Mouse (Mus musculus): ENCODE measurements around the gene 9530077C05Rik.
"Not testable (repeated sequence)": the region's sequence is repeated elsewhere in the genome, so short reads cannot be mapped to it uniquely, and the experiment has no call there.

Gene 9530077C05Rik

GRCm38 (mm10) chr9:22420491-22420890 lies 9.2 kb downstream of the 9530077C05Rik start:
- peak; percentile 34 for DNase-seq

DNA sequence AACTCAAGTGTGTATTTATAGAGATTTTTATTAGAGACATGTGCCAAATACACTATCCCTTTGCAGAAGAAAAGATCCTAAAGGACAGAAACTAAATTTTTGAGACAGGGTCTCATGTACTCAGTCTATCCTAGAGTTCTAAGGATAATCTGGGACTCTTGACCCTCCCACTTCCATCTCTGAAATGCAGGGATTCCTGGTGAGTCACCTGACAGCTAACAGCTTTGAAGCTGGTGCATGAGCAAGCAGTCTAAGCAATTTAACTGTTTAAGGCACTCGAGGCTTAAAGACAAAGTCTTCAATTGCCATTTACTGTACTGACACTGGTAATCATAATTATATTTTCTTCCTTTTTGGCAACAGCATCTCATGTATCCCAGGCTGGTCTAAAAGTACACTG lies 11.2 kb downstream of the 9530077C05Rik start:
- DNase-seq: no peak

DNA sequence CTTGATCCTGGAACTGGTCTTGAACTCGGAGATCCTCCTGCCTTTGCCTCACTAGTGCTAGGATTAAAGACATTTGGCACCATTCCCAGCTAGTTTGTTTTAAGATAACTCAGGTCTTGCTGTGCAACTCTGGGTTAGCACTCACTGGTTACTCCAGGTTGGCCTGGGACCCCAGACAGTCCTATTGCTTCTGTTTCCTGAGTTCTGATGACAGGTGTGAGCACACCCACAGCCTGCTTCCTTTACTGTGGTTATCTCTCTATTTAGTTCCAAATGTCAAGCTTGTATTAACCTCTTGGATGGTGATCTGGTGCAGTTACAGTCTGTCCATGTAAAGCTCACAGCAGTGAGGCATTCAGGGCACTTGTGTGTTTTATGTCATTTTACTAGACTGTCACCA lies 12.2 kb downstream of the 9530077C05Rik start:
- DNase-seq: no peak

- no peak for DNase-seq
Measured at GRCm38 (mm10) chr9:22424196-22424595, 12.9 kb downstream of the 9530077C05Rik start.

DNA sequence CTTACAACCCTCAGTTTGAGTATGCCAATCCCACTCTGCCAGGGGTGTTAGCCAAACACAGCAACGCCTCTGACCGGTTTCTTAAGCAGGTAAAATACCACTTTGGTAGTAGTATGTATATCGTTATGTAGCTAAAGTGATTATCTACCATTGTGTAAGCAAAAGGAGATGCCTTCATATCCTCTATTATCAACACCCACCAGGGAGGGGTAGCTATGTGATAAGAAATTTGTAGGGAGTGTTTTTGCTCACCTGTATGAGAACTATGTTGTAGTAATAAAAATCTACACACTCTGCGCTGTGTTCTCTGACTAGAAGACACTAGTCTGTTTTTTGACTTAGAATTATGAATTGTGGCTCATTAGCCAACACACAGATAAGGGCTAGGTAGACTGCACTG lies 13.4 kb downstream of the 9530077C05Rik start:
- DNase-seq: no peak

DNA sequence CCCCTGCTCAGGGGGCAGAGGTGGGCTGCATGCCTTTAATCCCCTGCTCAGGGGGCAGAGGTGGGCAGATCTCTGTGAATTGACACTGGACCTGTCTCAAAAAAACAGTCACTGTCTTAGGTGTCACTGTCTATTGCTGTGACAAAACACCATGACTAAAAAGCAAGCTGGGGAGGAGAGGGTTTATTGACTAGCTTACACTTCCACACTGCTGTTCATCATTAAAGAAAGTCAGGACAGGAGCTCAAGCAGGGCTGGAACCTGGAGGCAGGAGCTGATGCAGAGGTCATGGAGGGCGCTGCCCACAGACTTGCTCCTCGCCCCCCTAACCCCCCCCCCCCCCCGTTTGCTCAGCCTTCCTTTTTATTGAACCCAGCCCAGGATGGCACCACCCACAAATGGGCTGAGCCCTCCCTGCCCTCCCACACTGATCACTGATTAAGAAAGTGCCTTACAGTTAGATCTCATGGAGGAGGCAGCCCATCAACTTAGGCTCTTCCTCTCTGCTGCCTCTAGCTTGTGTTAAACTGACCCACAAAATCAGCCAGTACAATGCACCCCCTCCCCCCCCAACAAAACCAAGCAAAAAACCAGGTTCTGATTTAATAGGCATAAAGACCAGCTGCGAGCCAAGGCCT lies 16.8 kb downstream of the 9530077C05Rik start:
- no peak for DNase-seq

DNA sequence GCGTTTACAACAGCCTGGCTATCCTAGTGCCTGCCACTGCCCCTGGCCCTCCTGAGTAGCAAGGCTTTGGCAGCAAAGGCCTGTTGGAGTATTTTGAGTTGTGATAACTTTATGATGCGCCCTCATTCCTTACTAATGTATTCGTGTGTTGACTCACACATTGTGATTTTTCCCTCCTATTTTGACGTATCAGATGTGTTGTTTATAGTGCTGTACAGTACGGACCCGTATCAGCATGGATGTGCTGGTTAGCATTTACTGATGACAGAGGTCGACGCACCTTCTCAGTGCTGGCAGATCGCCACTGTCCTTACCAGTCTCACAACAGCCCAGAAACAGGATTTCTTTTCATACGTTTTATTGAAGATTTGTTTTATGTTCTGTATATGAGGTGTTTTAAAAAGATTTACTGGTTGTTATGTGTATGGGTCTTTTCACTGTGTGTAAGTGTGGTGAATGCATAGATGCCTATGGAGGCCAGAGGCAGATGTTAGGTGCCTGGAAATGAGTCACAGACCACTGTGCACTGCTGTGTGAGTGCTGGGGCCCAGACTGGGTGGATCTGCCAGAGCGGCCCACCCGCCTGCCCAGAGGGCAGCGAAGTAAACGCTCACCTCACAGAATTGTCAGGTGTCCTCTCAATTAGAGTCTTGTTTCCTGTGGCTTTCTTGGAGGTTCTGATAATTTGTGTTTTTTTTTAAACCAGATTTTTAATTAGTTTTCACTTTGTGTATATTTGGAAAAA lies 17.5 kb downstream of the 9530077C05Rik start:
- no peak for DNase-seq

DNA sequence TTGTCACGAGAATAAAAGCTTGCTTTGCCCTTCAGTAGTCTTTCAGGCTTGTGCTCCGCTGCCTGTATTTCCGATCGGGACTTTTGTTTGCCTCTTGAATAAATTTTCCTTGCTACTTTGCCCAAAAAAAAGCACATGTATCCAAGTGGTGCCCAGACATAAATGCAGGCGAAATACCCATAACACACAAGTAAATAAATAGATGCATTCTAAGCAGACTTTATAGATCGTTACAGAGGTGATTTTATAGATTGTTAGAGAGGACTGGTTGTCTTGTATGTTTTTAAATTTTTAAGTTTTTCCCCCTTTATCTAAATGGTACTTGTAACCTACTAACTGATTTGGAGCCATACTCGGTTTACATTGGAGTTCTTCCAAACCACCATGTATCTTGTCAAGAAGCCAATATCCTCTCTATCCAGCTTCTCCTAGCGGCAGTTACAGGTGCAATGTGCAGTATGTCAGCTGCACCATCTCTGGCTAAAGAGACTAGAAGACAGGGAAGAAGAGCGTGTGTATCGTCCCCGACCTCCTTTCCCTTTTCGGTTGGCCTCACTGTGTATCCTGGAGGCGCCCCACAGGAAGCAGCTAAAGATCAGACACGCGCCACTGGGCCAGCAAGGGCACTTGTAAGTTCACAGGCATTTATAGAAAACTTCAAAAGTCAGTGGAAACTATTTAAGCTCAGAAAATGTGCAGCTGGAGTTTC lies 18.4 kb downstream of the 9530077C05Rik start:
- DNase-seq: peak; percentile 20

DNA sequence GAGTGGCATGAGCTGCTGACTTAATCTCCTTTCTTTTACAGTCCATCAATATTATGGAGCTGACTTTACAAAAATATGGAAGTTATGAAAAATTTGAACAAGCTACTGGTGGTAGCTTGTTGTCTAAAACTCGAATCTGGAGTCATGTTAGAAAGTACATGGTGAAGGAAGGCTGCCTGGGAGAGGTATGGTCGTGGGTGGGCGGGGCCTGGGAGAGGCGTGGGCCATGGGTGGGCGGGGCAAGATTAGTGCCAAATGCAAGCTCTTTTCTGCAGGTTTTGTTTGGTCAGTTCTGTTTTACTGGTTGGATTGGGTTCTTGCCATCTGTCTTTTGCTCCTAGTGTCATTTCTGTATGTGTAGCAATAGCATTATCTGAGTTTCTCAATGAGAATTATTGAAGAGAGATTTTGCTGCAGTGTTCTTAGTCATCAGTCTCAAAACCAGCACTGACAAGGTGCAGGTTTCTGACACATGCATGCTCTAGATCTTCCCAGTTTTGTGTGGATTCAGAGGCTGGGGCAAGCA lies 19.1 kb downstream of the 9530077C05Rik start:
- DNase-seq: no peak

- DNase-seq: no peak
Measured at GRCm38 (mm10) chr9:22433221-22433620, 21.9 kb downstream of the 9530077C05Rik start.

DNA sequence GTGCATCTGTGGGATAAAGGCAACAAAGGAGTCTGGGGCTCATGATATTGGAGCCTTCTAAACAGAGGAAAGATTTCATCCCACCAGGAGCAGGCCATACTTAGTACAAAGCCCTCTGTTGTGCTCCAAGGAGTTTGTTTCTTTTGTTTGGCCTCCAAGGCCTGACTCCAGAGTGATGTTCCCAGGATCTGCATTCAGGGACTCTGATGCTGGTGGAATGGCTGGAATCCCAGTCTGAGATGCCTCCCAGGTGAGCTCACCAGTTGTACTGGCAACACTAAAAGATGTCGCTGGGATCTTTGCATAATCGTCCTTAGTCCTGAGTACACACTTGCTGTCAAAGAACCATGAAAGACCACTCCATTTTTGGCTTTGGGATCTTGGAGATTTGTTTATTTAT lies 22.8 kb downstream of the 9530077C05Rik start:
- no peak for DNase-seq

GRCm38 (mm10) chr9:22438826-22439225 lies 27.5 kb downstream of the 9530077C05Rik start:
- no peak for DNase-seq

- DNase-seq: no peak
Measured at GRCm38 (mm10) chr9:22443157-22443556, 31.8 kb downstream of the 9530077C05Rik start.

- no peak for DNase-seq
Measured at GRCm38 (mm10) chr9:22445123-22445522, 33.8 kb downstream of the 9530077C05Rik start.

DNA sequence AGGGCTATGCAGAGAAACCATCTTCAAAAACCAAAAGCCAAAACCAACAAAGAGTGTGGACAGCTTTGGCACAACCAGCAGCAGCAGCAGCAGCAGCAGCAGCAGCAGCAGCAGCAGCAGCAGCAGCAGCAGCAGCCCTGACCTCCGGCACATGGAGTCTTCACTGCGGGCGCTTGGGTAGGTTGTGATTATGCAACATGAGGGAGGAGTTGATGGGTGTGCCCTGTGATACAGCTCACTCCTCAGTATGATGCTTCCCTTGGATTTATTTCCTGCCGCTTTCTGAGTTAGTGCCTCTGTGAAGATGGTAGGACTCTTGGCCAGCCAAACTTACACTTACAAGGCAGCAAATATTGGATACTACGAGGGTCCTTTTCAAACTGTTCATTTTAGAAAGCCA lies 35.9 kb downstream of the 9530077C05Rik start:
- no peak for DNase-seq

DNA sequence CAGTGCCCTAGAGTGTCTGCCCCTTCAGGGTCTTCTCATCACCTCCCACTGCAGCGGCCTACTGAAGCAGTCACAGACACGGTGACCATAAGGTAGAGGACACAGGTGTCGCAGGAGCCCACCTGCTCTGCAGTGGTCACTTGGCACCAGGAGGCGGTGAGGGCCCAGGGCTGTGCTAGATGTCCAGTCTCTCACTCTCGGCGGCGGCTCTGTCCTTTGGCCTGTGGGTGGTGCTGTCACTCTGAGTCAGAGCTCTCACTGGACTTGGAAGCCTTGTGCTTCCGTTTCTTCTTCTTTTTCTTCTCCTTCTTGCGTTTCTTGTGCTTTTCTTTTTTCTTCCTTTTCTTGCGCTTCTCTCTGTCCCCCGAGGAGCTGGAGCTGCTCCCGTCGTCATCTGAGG lies 37.1 kb downstream of the 9530077C05Rik start:
- DNase-seq: no peak

- no peak for DNase-seq
Measured at GRCm38 (mm10) chr9:22449209-22449608, 37.9 kb downstream of the 9530077C05Rik start.

DNA sequence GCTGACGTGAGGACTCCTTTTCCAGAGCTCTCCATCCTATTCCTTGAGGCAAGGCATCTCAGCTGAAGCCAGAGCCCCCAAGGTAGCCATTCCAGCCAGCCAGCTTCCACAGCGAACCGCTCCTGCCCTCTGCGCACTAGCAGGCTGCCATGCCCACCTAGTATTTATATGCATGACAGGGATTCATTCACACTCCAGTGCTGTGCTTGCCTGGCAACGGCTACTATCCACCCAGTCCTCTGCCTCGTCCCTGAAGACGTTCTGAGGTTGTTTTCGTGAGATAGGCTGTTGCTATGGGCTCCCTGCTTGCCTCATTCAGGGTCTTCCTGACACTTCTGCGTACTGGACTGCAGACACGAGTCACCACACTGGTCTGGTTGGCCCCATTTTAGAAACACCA lies 41.4 kb downstream of the 9530077C05Rik start:
- no peak for DNase-seq

DNA sequence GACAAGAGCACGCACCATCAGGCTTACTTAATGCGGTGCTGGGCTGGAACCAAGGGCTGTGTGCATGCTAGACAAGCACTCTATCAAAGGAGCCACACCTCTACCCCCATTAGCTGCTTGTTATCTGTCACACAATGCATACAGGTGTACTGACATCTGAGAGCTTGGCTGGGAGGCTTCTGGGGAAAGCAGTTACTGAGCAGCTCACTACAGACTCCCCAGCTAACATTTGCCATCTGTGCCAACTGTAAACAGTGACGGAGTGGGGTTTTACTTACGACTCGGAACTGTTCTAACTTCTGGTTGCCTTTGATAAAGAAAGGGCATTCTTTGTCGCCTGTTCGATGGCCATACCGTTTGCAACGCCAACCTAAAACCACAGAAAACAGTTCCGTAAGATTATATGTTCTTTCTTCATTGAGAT lies 42.2 kb downstream of the 9530077C05Rik start:
- no peak for DNase-seq

- not testable (repeated sequence) for DNase-seq
Measured at GRCm38 (mm10) chr9:22453990-22454389, 42.7 kb downstream of the 9530077C05Rik start, which contains the start of gene Gm17545. TSS of gene Gm17545 (plus strand) at chr9:22454290.

GRCm38 (mm10) chr9:22455041-22455440 lies 43.7 kb downstream of the 9530077C05Rik start:
- DNase-seq: no peak

DNA sequence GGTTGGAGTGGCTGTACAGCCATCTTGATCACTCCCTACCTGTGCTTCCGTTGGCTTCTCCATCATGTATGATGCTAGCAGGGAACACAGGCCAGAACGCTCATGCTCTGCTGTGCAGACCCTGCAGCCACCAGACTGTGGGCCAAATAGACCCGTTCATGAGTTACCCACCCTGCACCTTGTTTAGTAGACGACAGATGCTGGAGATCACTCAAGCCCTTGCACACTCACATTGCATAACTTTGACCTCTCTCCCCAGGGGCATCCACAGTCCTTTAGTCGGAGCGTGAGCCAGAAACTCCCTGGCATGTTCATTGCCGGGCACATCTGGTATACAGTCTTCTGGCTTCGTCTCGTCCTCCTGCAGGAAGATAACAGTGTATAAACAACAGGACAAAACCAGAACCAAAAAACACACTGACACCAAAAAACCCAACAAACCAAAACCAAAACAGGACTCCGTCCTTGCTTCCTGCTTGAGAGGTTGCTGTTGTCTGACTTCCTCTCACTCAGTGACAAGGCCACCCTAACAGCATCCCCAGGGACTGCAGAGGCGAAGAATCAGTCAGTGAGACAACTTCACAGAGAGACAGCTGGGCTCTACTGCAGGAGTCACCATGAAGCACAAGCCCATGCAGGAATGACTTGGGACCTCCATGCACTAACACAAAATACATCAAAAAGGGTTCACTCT lies 46.0 kb downstream of the 9530077C05Rik start:
- DNase-seq: peak; percentile 15

- no peak for DNase-seq
Measured at GRCm38 (mm10) chr9:22461946-22462345, 50.6 kb downstream of the 9530077C05Rik start.
